Mouse (Mus musculus): ENCODE measurements around the gene Sipa1.
"Not testable (repeated sequence)": the region's sequence is repeated elsewhere in the genome, so short reads cannot be mapped to it uniquely, and the experiment has no call there.

DNA sequence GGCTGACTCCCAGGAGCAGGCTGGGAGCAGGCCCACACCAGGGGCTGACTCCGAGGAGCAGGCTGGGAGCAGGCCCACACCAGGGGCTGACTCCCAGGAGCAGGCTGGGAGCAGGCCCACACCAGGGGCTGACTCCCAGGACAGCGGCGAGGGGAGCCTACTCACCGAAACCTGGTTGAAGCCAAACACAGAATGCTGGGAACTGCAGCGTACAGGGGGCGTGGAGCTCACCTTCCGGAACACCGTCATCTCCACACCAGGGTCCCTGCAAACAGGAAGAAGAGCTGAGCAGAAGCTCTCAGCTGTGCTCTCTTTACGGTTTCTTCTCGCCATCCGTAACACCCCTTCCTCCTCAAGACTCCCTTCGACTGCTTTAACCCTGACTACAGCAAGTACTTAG lies 23.4 kb upstream of the Sipa1 start:
- not testable (repeated sequence) for TF ChIP-seq GATA1, TAL1 (IDR thresholded peaks at IDR 0.05; ENCODE audit: low read length)

All from erythroblast, embryonic 14.5 days (primary cell).